Mouse (Mus musculus) liver, embryonic 14 days (tissue): ENCODE measurements around the gene Meioc. TPM values are rescaled to one million over a fixed set of nuclear protein-coding genes. Genes with fewer than 3 reads are reported as not detected.

Experiments used
- polyA plus RNA-seq: library from polyadenylated mRNA; depleted of rRNA; stranded (reverse); fragments of >200 nt; gene quantifications from 2 replicates; pipeline ENCODE4 v1.2.3, GENCODE M21; 2012; rRNA removed

Meioc gene
- polyA plus RNA-seq, result 0.02 and 0.03 TPM in 2 replicates

GRCm38 (mm10) chr11:102663416-102663815 is at the start of gene Meioc:
Meioc (plus strand) TSS chr11:102663716.

DNA sequence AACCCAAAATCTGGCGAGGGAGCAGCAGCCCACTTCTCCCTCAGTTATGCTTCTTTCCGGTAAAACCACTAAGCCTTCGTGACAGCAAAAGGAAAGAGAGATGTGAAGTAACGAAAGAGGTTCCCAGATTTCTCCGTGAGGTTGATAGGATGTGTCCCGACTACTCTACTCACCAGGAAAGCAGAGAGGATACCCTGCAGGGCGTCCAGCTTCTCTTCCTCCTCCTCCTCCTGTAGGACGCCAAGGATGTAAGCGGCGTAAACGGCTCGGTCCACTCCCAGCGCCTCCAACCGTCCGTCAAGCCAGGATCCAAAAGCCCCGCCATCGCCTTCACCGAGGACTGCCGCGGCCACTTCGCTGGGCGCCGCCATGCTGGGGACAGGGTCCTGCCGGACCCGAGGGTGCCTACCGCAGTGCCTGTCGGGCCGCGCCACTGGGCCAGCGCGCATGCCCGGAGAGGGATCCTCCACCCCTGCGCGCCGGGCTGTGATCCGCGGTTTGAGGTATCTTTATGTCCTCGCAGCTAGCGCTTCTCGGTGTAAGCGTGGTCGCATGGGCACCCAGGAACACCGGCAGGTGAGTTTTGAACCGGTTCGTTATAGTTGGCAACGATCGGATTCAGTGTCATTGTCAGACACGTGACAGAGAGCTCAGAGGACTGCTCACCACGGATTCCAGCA is 34.0 kb downstream of the Meioc start, which contains the start of gene Ccdc43:
Gene Ccdc43, minus strand, starts transcription at position 445 of the 680 bp plus-strand sequence.

Other genes starting within 250 kb of the Meioc start
- gene Grn, start 233.4 kb upstream of the Meioc start, polyA plus RNA-seq, result 23.0 and 31.6 TPM in 2 replicates
- 1.1 and 1.5 TPM in 2 replicates for gene Fam171a2, start 216.0 kb upstream of the Meioc start, polyA plus RNA-seq
- gene Itga2b, start 193.6 kb upstream of the Meioc start, polyA plus RNA-seq, result 35.8 and 37.7 TPM in 2 replicates
- gene Gpatch8, start 107.3 kb upstream of the Meioc start, polyA plus RNA-seq, result 7.9 and 8.9 TPM in 2 replicates
- 0.07 and 0.09 TPM in 2 replicates for gene Gm11627, start 84.3 kb upstream of the Meioc start, polyA plus RNA-seq
- 0.62 and 1.5 TPM in 2 replicates for gene Fzd2, start 59.3 kb upstream of the Meioc start, polyA plus RNA-seq
- 8.0 and 8.1 TPM in 2 replicates for gene Ccdc43, start 34.1 kb downstream of the Meioc start, polyA plus RNA-seq
- gene Adam11, start 97.7 kb downstream of the Meioc start, polyA plus RNA-seq, result 0.25 TPM in 2 replicates
- 1.6 and 1.9 TPM in 2 replicates for gene Gjc1, start 156.0 kb downstream of the Meioc start, polyA plus RNA-seq
- not detected in 2 replicates for gene Higd1b, start 172.1 kb downstream of the Meioc start, polyA plus RNA-seq
- 47.1 and 52.6 TPM in 2 replicates for gene Eftud2, start 217.3 kb downstream of the Meioc start, polyA plus RNA-seq
- 0.35 and 0.71 TPM in 2 replicates for gene Ccdc103, start 217.5 kb downstream of the Meioc start, polyA plus RNA-seq
- gene Fam187a, start 221.5 kb downstream of the Meioc start, polyA plus RNA-seq, result 0.01 TPM in 1 of 2 replicates, not detected in the other
- gene Gfap, start 237.2 kb downstream of the Meioc start, polyA plus RNA-seq, result 12.3 and 14.0 TPM in 2 replicates